Mouse (Mus musculus) hindbrain, embryonic 11.5 days (tissue): ENCODE measurements around the gene Gm9736. TPM values are rescaled to one million over a fixed set of nuclear protein-coding genes. Genes with fewer than 3 reads are reported as not detected.
"Not testable (repeated sequence)": the region's sequence is repeated elsewhere in the genome, so short reads cannot be mapped to it uniquely, and the experiment has no call there.

Experiments
- ATAC-seq: fragments of 200-750 bp; cut with Nextera tagmentation; 2 replicates; pipeline ENCODE4 v1.8.0; 2017; ENCODE audit warnings: mild to moderate bottlenecking, moderate TSS enrichment, moderate library complexity; ENCODE audit not compliant: low FRiP score
- DNase-seq: peaks from one replicate; pipeline ENCODE4 v3.0.0-alpha.2; 2015; ENCODE audit warnings: low spot score
- H3K27ac ChIP-seq: fragments of 300-500 bp; sonication (generic); 2 replicates; pipeline ENCODE4 v1.5.1; 2014; ENCODE audit warnings: mild to moderate bottlenecking, low read depth, low read length
- H3K27me3 ChIP-seq: fragments of 300-500 bp; sonication (generic); 2 replicates; pipeline ENCODE4 v1.6.1; 2014; ENCODE audit warnings: mild to moderate bottlenecking, low read length, moderate library complexity, mixed read lengths; ENCODE audit not compliant: control insufficient read depth, insufficient read depth
- H3K36me3 ChIP-seq: fragments of 300-500 bp; sonication (generic); 2 replicates; pipeline ENCODE4 v1.6.1; 2014; ENCODE audit warnings: mild to moderate bottlenecking, low read length, moderate library complexity, mixed read lengths; ENCODE audit not compliant: control insufficient read depth, insufficient read depth
- H3K4me1 ChIP-seq: fragments of 300-500 bp; sonication (generic); replicated peaks from 2 replicates; pipeline ENCODE4 v1.6.1; 2014; ENCODE audit warnings: low read length, mixed read lengths; ENCODE audit not compliant: control insufficient read depth, insufficient read depth
- H3K4me2 ChIP-seq: fragments of 300-500 bp; sonication (generic); replicated peaks from 2 replicates; pipeline ENCODE4 v1.6.1; 2014; ENCODE audit warnings: mild to moderate bottlenecking, low read depth, low read length
- H3K4me3 ChIP-seq: fragments of 300-500 bp; sonication (generic); 2 replicates; pipeline ENCODE4 v1.5.1; 2014; ENCODE audit warnings: low read depth, low read length
- H3K9ac ChIP-seq: fragments of 300-500 bp; sonication (generic); 2 replicates; pipeline ENCODE4 v1.6.1; 2014; ENCODE audit warnings: low read depth, low read length
- H3K9me3 ChIP-seq: fragments of 300-500 bp; sonication (generic); 2 replicates; pipeline ENCODE4 v1.6.1; 2016; ENCODE audit warnings: low read length; ENCODE audit not compliant: control insufficient read depth
- WGBS: fragments of 180-500 bp; shearing (Covaris S2); extraction: QIAGEN DNeasy Blood & Tissue Kit; methylation state at CpG from one replicate; pipeline ENCODE4 v1.1.7; 2014; 5-methylcytosine and 5-hydroxymethylcytosine counted together
- polyA plus RNA-seq: library from polyadenylated mRNA; unstranded; fragments of >200 nt; fragmentation: Nextera tagmentation; extraction: Ambion mirVana; gene quantifications from 2 replicates; pipeline ENCODE4 v1.2.1, GENCODE M21; 2014

The Gm9736 gene
- polyA plus RNA-seq, 1 experiment from 2014 or later: not detected

DNA sequence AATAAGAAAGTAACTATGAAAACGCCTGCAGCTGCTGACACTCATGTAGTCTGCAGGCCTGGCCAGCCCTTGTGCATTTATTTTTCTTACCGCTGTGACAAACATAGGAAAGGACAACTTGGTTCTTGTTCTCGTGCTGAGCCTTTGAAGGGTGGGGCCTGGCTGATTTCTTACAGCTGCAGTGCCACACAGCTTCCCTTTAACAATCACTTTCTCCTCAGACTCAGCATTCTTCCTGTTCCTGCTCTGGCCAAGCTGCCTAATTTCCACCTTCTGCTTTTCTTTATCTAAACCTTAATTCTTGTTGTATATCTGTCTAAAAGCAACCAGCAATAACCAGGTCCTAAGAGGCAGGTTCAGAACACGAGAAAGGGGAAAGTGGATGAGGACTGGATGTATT lies 37.4 kb downstream of the Gm9736 start:
- Histone ChIP-seq H3K27ac (no peak overlapping the region), H3K4me1 (no peaks in the 10 kb centered on the region), H3K4me3 (no peak overlapping the region), H3K27me3 (no peaks in the 10 kb centered on the region), H3K4me2 (no peak overlapping the region), H3K36me3 (no peaks in the 10 kb centered on the region), H3K9me3 (no peaks in the 10 kb centered on the region), H3K9ac (no peak overlapping the region)
- WGBS: 69% methylated on average over 4 of the region's 4 CpGs
- no peak for ATAC-seq
- DNase-seq: no peak

DNA sequence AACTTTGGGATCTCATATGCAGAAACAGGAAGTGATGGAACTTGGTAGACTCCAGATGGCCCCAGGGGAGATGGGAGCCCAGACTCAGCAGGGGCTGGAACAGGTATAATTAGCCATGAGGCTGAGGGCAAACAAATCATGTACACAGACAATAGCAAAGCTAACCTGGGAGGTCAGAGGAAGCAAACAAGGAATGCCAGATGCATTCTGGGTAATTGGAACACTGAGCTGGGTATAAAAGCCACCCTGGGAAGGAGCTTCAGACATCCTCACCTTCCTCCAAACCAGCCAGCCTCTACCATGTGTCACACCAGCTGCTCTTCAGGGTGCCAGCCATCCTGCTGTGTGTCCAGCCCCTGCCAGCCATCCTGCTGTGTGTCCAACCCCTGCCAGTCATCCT lies 40.0 kb downstream of the Gm9736 start, which contains the start of gene Gm10024:
TSS of gene Gm10024 (plus strand) at position 301 of the 400 bp plus-strand sequence.
- not testable (repeated sequence) for H3K9me3 ChIP-seq, H3K4me3 ChIP-seq, H3K4me1 ChIP-seq, ATAC-seq, H3K36me3 ChIP-seq, H3K9ac ChIP-seq, DNase-seq, H3K27ac ChIP-seq, H3K27me3 ChIP-seq, H3K4me2 ChIP-seq

DNA sequence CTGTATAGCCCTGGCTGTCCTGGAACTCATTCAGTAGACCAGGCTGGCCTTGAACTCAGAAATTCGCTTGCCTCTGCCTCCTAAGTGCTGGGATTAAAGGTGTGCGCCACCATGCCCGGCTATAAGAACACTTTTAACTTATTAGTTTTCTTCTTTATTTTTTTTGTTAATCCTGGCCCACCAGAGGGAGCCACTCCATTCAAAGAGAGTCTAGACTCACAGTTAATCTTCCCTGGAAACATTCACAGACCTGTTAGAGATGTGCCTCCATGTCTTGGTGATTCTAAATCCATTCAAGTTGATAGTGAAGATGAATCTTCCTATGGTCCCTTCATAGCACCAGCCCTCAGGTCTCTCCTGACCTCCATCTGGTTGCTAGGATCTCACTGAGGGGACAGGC lies 41.3 kb downstream of the Gm9736 start:
- Histone ChIP-seq H3K9ac (no peak overlapping the region), H3K36me3 (no peaks in the 10 kb centered on the region), H3K4me3 (no peak overlapping the region), H3K27ac (no peak overlapping the region), H3K27me3 (no peaks in the 10 kb centered on the region), H3K9me3 (no peaks in the 10 kb centered on the region), H3K4me2 (no peak overlapping the region), H3K4me1 (no peaks in the 10 kb centered on the region)
- ATAC-seq (no peak), DNase-seq (no peak)
- 83% methylated on average over 3 of the region's 3 CpGs for WGBS

DNA sequence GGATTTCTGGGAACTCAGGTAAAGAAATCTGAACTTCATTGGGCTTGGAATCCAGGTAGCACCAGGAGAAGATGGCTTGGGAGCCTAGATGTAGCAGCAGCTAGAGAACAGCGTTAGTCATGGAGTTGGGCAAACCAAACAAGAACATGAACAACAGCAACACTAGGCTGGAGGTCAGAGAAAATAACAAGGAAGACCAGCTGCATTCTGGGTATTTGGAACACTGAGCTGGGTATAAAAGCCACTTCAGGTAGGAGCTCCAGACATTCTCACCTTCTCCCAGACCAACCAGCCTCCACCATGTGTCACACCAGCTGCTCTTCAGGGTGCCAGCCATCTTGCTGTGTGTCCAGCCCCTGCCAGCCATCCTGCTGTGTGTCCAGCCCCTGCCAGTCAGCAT lies 44.8 kb downstream of the Gm9736 start, which contains the start of gene Gm10272:
TSS of gene Gm10272 (plus strand) at position 301 of the 400 bp plus-strand sequence.
- H3K4me2 ChIP-seq: no peak within 1 kb of the TSS
- H3K36me3 ChIP-seq: no peaks in the 10 kb centered on the region
- 100% methylated on average over 1 of the region's 1 CpGs for WGBS
- no peaks in the 10 kb centered on the region for H3K4me1 ChIP-seq
- H3K27me3 ChIP-seq: no peaks in the 10 kb centered on the region
- H3K27ac ChIP-seq: no peak within 1 kb of the TSS
- DNase-seq (no peak), ATAC-seq (no peak)
- no peak within 1 kb of the TSS for H3K9ac ChIP-seq
- H3K9me3 ChIP-seq: no peaks in the 10 kb centered on the region; the same call in 1 of the 2 replicates
- H3K4me3 ChIP-seq: no peak within 1 kb of the TSS

Other genes starting within 250 kb of the Gm9736 start
- 34.6 and 41.8 TPM in 2 replicates for gene Fam207a, start 235.6 kb downstream of the Gm9736 start, polyA plus RNA-seq
- 1.2 and 1.8 TPM in 2 replicates for gene Itgb2, start 221.1 kb downstream of the Gm9736 start, polyA plus RNA-seq
- 73.1 and 79.3 TPM in 2 replicates for gene Pttg1ip, start 169.6 kb downstream of the Gm9736 start, polyA plus RNA-seq
- gene Sumo3, start 145.3 kb downstream of the Gm9736 start, polyA plus RNA-seq: 287 and 321 TPM in 2 replicates
- gene Gm49325, start 145.2 kb downstream of the Gm9736 start, polyA plus RNA-seq: 2.2 TPM in 1 of 2 replicates, not detected in the other
- 40.5 and 50.0 TPM in 2 replicates for gene Ube2g2, start 129.1 kb downstream of the Gm9736 start, polyA plus RNA-seq
- 0.56 and 0.64 TPM in 2 replicates for gene Tspear, start 64.8 kb downstream of the Gm9736 start, polyA plus RNA-seq
- gene Gm19402, start 60.6 kb downstream of the Gm9736 start, polyA plus RNA-seq: not detected in 2 replicates
- gene Gm9508, start 54.1 kb downstream of the Gm9736 start, polyA plus RNA-seq: not detected in 2 replicates
- gene Gm10272, start 44.7 kb downstream of the Gm9736 start, polyA plus RNA-seq: not detected in 2 replicates
- not detected in 2 replicates for gene Gm10024, start 39.9 kb downstream of the Gm9736 start, polyA plus RNA-seq
- gene Gm10142, start 35.5 kb downstream of the Gm9736 start, polyA plus RNA-seq: not detected in 2 replicates
- not detected in 2 replicates for gene Krtap12-1, start 30.8 kb downstream of the Gm9736 start, polyA plus RNA-seq
- gene Gm10100, start 24.9 kb downstream of the Gm9736 start, polyA plus RNA-seq: not detected in 2 replicates
- not detected in 2 replicates for gene Gm18596, start 8.7 kb downstream of the Gm9736 start, polyA plus RNA-seq
- gene Gm3233, start 8.3 kb upstream of the Gm9736 start, polyA plus RNA-seq: not detected in 2 replicates
- not detected in 2 replicates for gene Gm3238, start 20.0 kb upstream of the Gm9736 start, polyA plus RNA-seq
- gene Gm7138, start 25.6 kb upstream of the Gm9736 start, polyA plus RNA-seq: not detected in 2 replicates
- gene Gm3250, start 31.2 kb upstream of the Gm9736 start, polyA plus RNA-seq: not detected in 2 replicates
- gene Gm7137, start 36.8 kb upstream of the Gm9736 start, polyA plus RNA-seq: not detected in 2 replicates
- not detected in 2 replicates for gene Gm9639, start 43.7 kb upstream of the Gm9736 start, polyA plus RNA-seq
- gene Gm19668, start 47.8 kb upstream of the Gm9736 start, polyA plus RNA-seq: not detected in 2 replicates
- gene Gm9507, start 60.5 kb upstream of the Gm9736 start, polyA plus RNA-seq: not detected in 2 replicates
- gene Gm2696, start 63.3 kb upstream of the Gm9736 start, polyA plus RNA-seq: not detected in 2 replicates
- gene Krtap10-4, start 75.7 kb upstream of the Gm9736 start, polyA plus RNA-seq: not detected in 2 replicates
- gene Krtap10-10, start 84.6 kb upstream of the Gm9736 start, polyA plus RNA-seq: not detected in 2 replicates
- gene Gm36176, start 95.4 kb upstream of the Gm9736 start, polyA plus RNA-seq: not detected in 2 replicates
- not detected in 2 replicates for gene Gm10318, start 101.5 kb upstream of the Gm9736 start, polyA plus RNA-seq
- gene Gm3285, start 110.6 kb upstream of the Gm9736 start, polyA plus RNA-seq: not detected in 2 replicates
- gene Lrrc3, start 151.2 kb upstream of the Gm9736 start, polyA plus RNA-seq: 3.1 and 3.6 TPM in 2 replicates
- 0.56 and 1.4 TPM in 2 replicates for gene Trpm2, start 219.2 kb upstream of the Gm9736 start, polyA plus RNA-seq
- 33.2 and 37.1 TPM in 2 replicates for gene 1810043G02Rik, start 227.2 kb upstream of the Gm9736 start, polyA plus RNA-seq